Mouse (Mus musculus): ENCODE measurements around the gene Egflam. TPM values are rescaled to one million over a fixed set of nuclear protein-coding genes. Genes with fewer than 3 reads are reported as not detected.

Gene Egflam
- total RNA-seq, 2 experiments from 2014 or later: 14.9 to 17.6 TPM

DNA sequence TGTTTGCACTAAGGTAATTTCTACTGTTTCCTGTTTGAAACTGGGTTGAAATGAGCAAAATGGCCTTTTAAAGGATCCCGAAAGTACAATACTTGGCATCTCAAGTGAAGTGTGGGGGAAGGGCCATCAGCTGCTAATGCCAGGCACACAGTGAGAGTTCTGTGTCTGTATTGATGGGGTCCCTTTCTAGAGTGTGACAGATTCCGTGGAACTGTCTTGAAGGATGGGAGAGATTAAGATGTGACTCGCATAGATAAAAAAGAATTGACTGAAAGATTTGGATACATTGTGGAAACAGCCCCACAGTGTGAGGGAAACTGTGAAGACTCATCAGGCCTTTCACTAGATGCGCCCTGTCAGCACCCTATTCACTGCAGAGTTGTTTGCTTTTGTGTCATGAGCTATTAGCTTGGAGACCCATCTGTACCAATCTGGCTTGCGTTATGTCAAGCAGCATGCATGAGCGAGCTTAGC is 203.4 kb downstream of the Egflam start:
- intact Hi-C loops (cut with DNase I; ENCODE audit: low total_unique reads): no loop called here
- no peak for DNase-seq

GRCm38 (mm10) chr15:7194147-7194720 is 204.0 kb downstream of the Egflam start:
- no peak for DNase-seq
- intact Hi-C loops (cut with DNase I; ENCODE audit: low total_unique reads): no loop called here

- no peak for DNase-seq
- intact Hi-C loops (cut with DNase I; ENCODE audit: low total_unique reads): no loop called here
Measured at GRCm38 (mm10) chr15:7192582-7192981, 205.6 kb downstream of the Egflam start.

DNA sequence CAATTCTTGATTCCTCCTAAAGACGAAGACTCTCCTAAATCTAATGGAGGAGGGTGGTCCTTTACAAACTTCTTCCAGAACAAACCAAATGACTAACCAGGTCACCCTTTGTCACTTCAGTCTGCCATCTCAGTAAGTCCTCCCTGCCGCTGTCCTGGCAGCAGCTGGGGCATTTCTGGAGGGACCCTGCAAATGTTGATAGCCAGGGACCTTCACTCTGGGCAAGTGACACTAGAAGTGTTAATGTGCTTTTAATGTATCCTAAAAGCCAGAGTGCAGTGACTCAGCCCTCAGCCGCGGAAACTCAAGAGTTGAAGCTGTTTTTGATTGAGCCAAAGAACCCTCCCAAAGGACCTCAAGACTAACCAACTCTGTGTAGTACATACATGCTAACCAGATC is 207.1 kb downstream of the Egflam start:
- intact Hi-C loops (cut with DNase I; ENCODE audit: low total_unique reads): no loop called here
- no peak for DNase-seq

DNA sequence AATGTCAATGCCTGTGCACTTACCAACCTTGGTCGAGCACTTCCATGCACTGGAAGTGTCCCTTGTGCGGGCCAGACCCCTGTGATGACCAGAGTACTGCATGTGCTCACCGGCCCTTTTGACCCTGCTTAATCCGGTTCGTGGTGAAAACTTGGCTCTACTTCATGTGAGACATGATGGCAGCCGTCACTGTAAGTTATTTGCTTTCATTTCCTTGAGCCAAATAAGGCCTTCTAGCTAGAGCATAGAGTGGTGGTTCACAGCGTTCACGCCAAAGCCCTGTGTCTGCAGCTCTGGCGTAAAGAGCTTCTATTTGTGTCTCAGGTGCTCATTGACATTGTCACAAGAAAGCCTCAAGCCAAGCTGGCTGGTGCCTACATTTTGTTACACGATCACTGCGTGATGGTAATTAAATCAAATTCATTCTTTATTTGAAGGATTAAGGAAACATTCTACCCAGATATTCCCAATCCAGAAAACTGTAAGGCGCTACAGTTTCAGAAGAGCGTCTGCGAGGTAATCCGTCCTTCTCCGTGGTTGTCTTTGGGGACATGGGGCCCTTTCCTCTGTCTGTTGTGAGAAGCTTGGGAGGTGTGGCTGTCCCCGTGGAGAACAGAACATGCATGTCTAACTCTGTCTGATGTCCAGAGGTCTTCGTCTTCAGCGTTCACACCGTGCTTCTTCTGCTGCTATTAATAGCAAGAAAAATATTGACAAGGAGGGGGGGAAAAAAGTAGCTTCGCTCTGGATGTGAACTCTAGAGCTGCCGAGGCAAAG is 208.3 kb downstream of the Egflam start:
- intact Hi-C loops (cut with DNase I; ENCODE audit: low total_unique reads): no loop called here
- no peak for DNase-seq

GRCm38 (mm10) chr15:7187682-7188081 is 210.5 kb downstream of the Egflam start:
- intact Hi-C loops (cut with DNase I; ENCODE audit: low total_unique reads): no loop called here
- DNase-seq: no peak

DNA sequence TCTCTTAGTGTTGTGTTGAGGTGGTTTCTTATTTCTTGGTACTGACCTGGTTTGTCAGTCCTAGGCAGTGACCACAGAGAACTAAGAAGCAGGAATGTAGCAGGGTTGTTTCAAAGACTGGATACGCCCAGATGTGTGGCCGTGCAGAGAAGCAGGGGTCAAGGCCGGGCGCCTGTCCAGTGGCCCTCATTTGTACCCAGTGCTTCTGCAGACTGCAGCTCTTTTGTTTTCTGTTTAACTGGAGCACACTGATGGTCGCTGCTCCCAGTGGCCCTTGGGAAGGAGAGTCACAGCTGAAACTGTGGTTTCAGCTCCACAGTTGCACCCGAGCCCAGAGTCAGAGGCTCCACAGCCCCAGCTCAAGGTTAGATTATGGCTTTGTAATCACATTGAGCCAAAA is 217.6 kb downstream of the Egflam start:
- no peak for DNase-seq
- intact Hi-C loops (cut with DNase I; ENCODE audit: low total_unique reads): no loop called here

- intact Hi-C loops (cut with DNase I; ENCODE audit: low total_unique reads): no loop called here
- no peak for DNase-seq
Measured at GRCm38 (mm10) chr15:7173776-7174175, 224.4 kb downstream of the Egflam start.

GRCm38 (mm10) chr15:7173346-7173745 is 224.8 kb downstream of the Egflam start:
- DNase-seq: no peak
- intact Hi-C loops (cut with DNase I; ENCODE audit: low total_unique reads): no loop called here

GRCm38 (mm10) chr15:7172875-7173274 is 225.3 kb downstream of the Egflam start:
- peak; percentile 23 for DNase-seq
- intact Hi-C loops (cut with DNase I; ENCODE audit: low total_unique reads): no loop called here

- DNase-seq: no peak
- intact Hi-C loops (cut with DNase I; ENCODE audit: low total_unique reads): no loop called here
Measured at GRCm38 (mm10) chr15:7167906-7168532, 230.2 kb downstream of the Egflam start.

DNA sequence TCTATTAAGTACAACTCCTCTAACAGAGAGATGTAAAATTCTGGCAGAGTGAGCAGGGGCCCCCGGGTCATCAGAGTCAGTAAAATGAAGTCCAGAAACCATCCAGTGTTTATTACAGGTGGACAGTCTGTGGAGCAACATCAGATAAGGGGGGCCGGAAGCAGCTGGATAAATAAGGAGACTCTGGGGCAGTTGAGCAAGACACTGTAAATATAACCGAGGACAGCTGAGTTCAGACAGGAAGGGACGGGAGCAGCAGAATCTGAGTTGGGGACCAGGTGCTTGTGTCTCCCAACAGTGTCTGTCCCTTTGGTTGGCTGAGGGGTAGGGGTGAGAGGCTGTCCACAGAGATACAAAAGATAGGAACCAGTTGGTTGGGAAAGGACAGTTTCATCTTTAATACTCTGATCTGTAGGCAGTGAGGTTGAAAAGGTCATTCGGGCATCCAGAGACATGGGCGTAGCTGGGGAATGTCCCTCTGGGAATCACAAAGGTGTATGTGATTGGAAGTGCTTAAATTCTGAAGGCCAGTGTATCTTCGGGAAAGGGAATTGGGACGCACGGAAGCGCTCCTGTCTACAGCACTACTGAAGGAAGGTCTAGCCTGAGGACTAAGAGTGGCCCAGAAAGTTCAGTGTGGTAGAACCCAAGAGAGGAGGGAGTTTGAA is 230.8 kb downstream of the Egflam start:
- DNase-seq: no peak
- intact Hi-C loops (cut with DNase I; ENCODE audit: low total_unique reads): no loop called here

- DNase-seq: no peak
- intact Hi-C loops (cut with DNase I; ENCODE audit: low total_unique reads): no loop called here
Measured at GRCm38 (mm10) chr15:7166735-7167134, 231.5 kb downstream of the Egflam start.

DNA sequence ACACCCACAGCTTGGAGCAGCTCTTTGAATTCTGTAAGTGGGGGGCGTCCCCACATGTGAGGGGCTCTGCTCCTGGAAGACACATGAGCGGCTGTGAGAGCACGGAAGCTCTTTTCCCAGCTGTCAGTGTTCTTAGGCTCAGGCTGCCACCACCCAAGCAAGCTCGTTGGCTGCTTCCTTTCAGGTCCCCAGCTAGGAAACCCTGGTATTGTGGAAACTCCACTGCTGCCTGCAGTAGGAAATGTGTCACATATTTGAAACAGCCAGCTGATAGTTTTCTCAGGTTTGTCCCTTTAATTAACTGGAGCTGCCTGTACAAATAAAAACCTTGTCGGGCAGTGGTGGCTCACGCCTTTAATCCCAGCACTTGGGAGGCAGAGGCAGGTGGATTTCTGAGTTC is 234.3 kb downstream of the Egflam start:
- intact Hi-C loops (cut with DNase I; ENCODE audit: low total_unique reads): no loop called here
- no peak for DNase-seq

DNA sequence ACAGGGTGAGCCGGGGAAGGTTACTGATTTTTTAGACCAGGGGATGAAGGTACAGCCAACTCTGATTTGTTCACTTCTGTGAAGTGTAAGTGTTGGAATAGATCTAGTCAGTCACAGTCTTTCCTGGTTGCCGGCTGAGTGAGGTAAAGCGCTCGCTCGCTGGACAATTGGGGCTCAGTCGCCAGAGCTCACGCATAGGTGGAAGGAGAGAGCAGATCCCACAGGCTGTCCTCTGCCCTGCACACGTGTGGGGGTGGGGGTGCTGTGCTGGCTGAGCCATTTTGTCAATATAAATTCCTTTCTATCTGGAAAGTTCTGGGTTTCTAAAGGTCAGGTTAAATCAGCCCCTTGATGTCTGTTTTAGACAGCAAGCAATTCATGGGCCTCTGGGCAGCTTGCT is 237.9 kb downstream of the Egflam start:
- DNase-seq: no peak
- intact Hi-C loops (cut with DNase I; ENCODE audit: low total_unique reads): no loop called here

DNA sequence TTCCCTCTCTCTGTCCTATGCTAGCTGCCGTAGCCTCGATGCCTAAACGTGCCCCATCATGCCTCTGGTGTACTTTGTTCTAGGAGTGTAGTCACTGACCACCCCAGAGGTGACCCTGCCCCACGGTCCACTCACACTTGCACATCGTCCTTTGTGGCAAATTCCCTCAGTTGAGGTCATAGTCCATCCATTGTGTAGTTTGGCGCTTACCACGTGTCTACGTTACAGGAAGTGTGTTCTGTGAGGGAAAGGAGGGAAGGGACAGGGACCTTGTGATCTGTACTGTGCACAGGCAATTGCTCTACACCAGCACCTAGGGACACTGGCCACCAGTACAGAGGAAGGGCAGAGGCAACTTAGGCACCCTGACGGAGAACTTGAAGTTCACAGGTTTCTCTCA is 238.3 kb downstream of the Egflam start:
- intact Hi-C loops (cut with DNase I; ENCODE audit: low total_unique reads): no loop called here

GRCm38 (mm10) chr15:7157658-7158057 is 240.5 kb downstream of the Egflam start:
- intact Hi-C loops (cut with DNase I; ENCODE audit: low total_unique reads): no loop called here
- DNase-seq: no peak

More for the DNA sequence above, 238.3 kb downstream of the Egflam start:
- DNase-seq: no peak

All from gastrocnemius, postnatal 14 days (tissue).